Mouse (Mus musculus) C2C12 (cell line): ENCODE data around the gene Map3k20.

Source experiments
- CTCF ChIP-seq: IDR thresholded peaks from one replicate; pipeline ENCODE4 v1.5.1; 2011; ENCODE audit not compliant: control insufficient read depth, insufficient read depth, insufficient read length
- MYOD1 ChIP-seq: IDR thresholded peaks from one replicate; pipeline ENCODE4 v1.6.1; 2011; ENCODE audit warnings: low read depth; ENCODE audit not compliant: control insufficient read depth, insufficient read length

- TF ChIP-seq CTCF (no peak), MYOD1 (no peak)
These were observed 126.8 kb downstream of the Map3k20 start for GRCm38 (mm10) chr2:72412266-72412665.
